Mouse (Mus musculus) hindbrain, embryonic 15.5 days (tissue): ENCODE measurements at regions not wholly inside any gene's neighbourhood (a gene's known extent, or its start where the extent isn't known, plus 50 kb on each side); places are given as distances from the start of the nearest gene placed in this dataset.

ENCODE experiments used
- ATAC-seq: fragments of 200-750 bp; cut with Nextera tagmentation; 2 replicates; pipeline ENCODE4 v1.8.0; 2017; ENCODE audit warnings: low read depth, moderate number of reproducible peaks, moderate TSS enrichment; ENCODE audit not compliant: low FRiP score
- H3K27ac ChIP-seq: fragments of 300-500 bp; sonication (generic); replicated peaks from 2 replicates; pipeline ENCODE4 v1.5.1; 2015; ENCODE audit warnings: mild to moderate bottlenecking, inconsistent platforms
- H3K27me3 ChIP-seq: fragments of 300-500 bp; sonication (generic); 2 replicates; pipeline ENCODE4 v1.6.1; 2015; ENCODE audit warnings: control low read depth, inconsistent platforms
- H3K36me3 ChIP-seq: fragments of 300-500 bp; sonication (generic); 2 replicates; pipeline ENCODE4 v1.6.1; 2015; ENCODE audit warnings: control low read depth, inconsistent platforms
- H3K4me1 ChIP-seq: fragments of 300-500 bp; sonication (generic); replicated peaks from 2 replicates; pipeline ENCODE4 v1.6.1; 2015; ENCODE audit warnings: control low read depth, inconsistent platforms
- H3K4me2 ChIP-seq: fragments of 300-500 bp; sonication (generic); 2 replicates; pipeline ENCODE4 v1.6.1; 2015; ENCODE audit warnings: moderate library complexity, mild to moderate bottlenecking, inconsistent platforms
- H3K4me3 ChIP-seq: fragments of 300-500 bp; sonication (generic); 2 replicates; pipeline ENCODE4 v1.5.1; 2015; ENCODE audit warnings: mild to moderate bottlenecking, inconsistent platforms
- H3K9ac ChIP-seq: fragments of 300-500 bp; sonication (generic); 2 replicates; pipeline ENCODE4 v1.6.1; 2015; ENCODE audit warnings: inconsistent platforms
- H3K9me3 ChIP-seq: fragments of 300-500 bp; sonication (generic); 2 replicates; pipeline ENCODE4 v1.6.1; 2016; ENCODE audit warnings: control low read depth, inconsistent platforms
- WGBS: fragments of 180-500 bp; shearing (Covaris S2); methylation state at CpG from one replicate; pipeline ENCODE4 v1.1.7; 2015; 5-methylcytosine and 5-hydroxymethylcytosine counted together

GRCm38 (mm10) chr2:149737837-149738236 lies 91.2 kb upstream of the Syndig1 start:
- Histone ChIP-seq H3K27ac (no peak overlapping the region), H3K4me3 (no peak overlapping the region), H3K27me3 (no peaks in the 10 kb centered on the region), H3K36me3 (no peaks in the 10 kb centered on the region), H3K4me2 (no peak overlapping the region), H3K9me3 (no peaks in the 10 kb centered on the region), H3K4me1 (no peaks in the 10 kb centered on the region), H3K9ac (no peak overlapping the region)
- 37% methylated on average over 2 of the region's 2 CpGs for WGBS
- no peak; the same call in 1 of the 2 replicates for ATAC-seq

GRCm38 (mm10) chr2:149739886-149740285 lies 89.1 kb upstream of the Syndig1 start:
- no peak overlapping the region for H3K4me3 ChIP-seq
- no peak overlapping the region for H3K9ac ChIP-seq
- peak; percentile 91 for ATAC-seq
- no peaks in the 10 kb centered on the region for H3K4me1 ChIP-seq
- 0 out of 2 replicates have a peak overlapping the region, but pooled peaks have one; percentile 2 for H3K27ac ChIP-seq
- no peaks in the 10 kb centered on the region for H3K36me3 ChIP-seq
- H3K27me3 ChIP-seq = no peaks in the 10 kb centered on the region
- H3K4me2 ChIP-seq = no peak overlapping the region
- no peaks in the 10 kb centered on the region for H3K9me3 ChIP-seq
- 68% methylated on average over 2 of the region's 2 CpGs for WGBS

- Histone ChIP-seq H3K4me3 (no peak overlapping the region), H3K27ac (no peak overlapping the region), H3K4me2 (no peak overlapping the region), H3K9me3 (no peaks in the 10 kb centered on the region), H3K4me1 (no peaks in the 10 kb centered on the region), H3K9ac (no peak overlapping the region), H3K27me3 (no peaks in the 10 kb centered on the region), H3K36me3 (no peaks in the 10 kb centered on the region)
- WGBS = 90% methylated on average over 2 of the region's 2 CpGs
- ATAC-seq = no peak
Observed at GRCm38 (mm10) chr2:149742661-149743060, 86.3 kb upstream of the Syndig1 start.

- no peaks in the 10 kb centered on the region for H3K36me3 ChIP-seq
- H3K9me3 ChIP-seq = no peaks in the 10 kb centered on the region
- no peak overlapping the region for H3K4me3 ChIP-seq
- ATAC-seq = 0 out of 2 replicates have a peak, but pooled peaks have one; percentile 23
- WGBS = 82% methylated on average over 9 of the region's 9 CpGs
- no peaks in the 10 kb centered on the region for H3K4me1 ChIP-seq
- H3K4me2 ChIP-seq = no peak overlapping the region
- no peak overlapping the region for H3K27ac ChIP-seq
- no peak overlapping the region for H3K9ac ChIP-seq
- no peaks in the 10 kb centered on the region for H3K27me3 ChIP-seq
Observed at GRCm38 (mm10) chr2:149748240-149748822, 80.7 kb upstream of the Syndig1 start.

GRCm38 (mm10) chr2:149759151-149759550 lies 69.9 kb upstream of the Syndig1 start:
- Histone ChIP-seq H3K27me3 (no peaks in the 10 kb centered on the region), H3K36me3 (no peaks in the 10 kb centered on the region), H3K4me2 (no peak overlapping the region), H3K4me3 (no peak overlapping the region), H3K9ac (no peak overlapping the region), H3K4me1 (no peaks in the 10 kb centered on the region), H3K27ac (no peak overlapping the region), H3K9me3 (no peaks in the 10 kb centered on the region)
- no peak for ATAC-seq
- 66% methylated on average over 4 of the region's 4 CpGs for WGBS

GRCm38 (mm10) chr2:149763864-149764263 lies 65.1 kb upstream of the Syndig1 start:
- Histone ChIP-seq H3K27me3 (no peaks in the 10 kb centered on the region), H3K4me2 (no peak overlapping the region), H3K9me3 (no peaks in the 10 kb centered on the region), H3K27ac (no peak overlapping the region), H3K4me3 (no peak overlapping the region), H3K36me3 (no peaks in the 10 kb centered on the region), H3K9ac (no peak overlapping the region), H3K4me1 (no peaks in the 10 kb centered on the region)
- WGBS = 81% methylated on average over 1 of the region's 1 CpGs
- ATAC-seq = no peak

GRCm38 (mm10) chr2:149768027-149768426 lies 61.0 kb upstream of the Syndig1 start:
- no peak for ATAC-seq
- Histone ChIP-seq H3K9me3 (no peaks in the 10 kb centered on the region), H3K4me3 (no peak overlapping the region), H3K36me3 (no peaks in the 10 kb centered on the region), H3K27me3 (no peaks in the 10 kb centered on the region), H3K4me2 (no peak overlapping the region), H3K4me1 (no peaks in the 10 kb centered on the region), H3K9ac (no peak overlapping the region), H3K27ac (no peak overlapping the region)
- WGBS = 68% methylated on average over 1 of the region's 1 CpGs

- no peak for ATAC-seq
- H3K9me3 ChIP-seq = no peaks in the 10 kb centered on the region
- H3K4me2 ChIP-seq = no peak overlapping the region
- H3K27ac ChIP-seq = no peak overlapping the region
- no peaks in the 10 kb centered on the region for H3K27me3 ChIP-seq
- no peaks in the 10 kb centered on the region for H3K4me1 ChIP-seq
- WGBS = 84% methylated on average over 2 of the region's 2 CpGs
- no peak overlapping the region for H3K9ac ChIP-seq
- H3K4me3 ChIP-seq = no peak overlapping the region
- H3K36me3 ChIP-seq = no peaks in the 10 kb centered on the region
Observed at GRCm38 (mm10) chr2:149768551-149768950, 60.5 kb upstream of the Syndig1 start.

GRCm38 (mm10) chr2:149777316-149777715 lies 51.7 kb upstream of the Syndig1 start:
- ATAC-seq = no peak
- Histone ChIP-seq H3K4me1 (no peaks in the 10 kb centered on the region), H3K9me3 (no peaks in the 10 kb centered on the region), H3K27me3 (no peaks in the 10 kb centered on the region), H3K9ac (no peak overlapping the region), H3K27ac (no peak overlapping the region), H3K36me3 (no peaks in the 10 kb centered on the region), H3K4me3 (no peak overlapping the region), H3K4me2 (no peak overlapping the region)
- 84% methylated on average over 3 of the region's 3 CpGs for WGBS
